Mouse (Mus musculus): ENCODE data around the gene Foxq1. TPM values are rescaled to one million over a fixed set of nuclear protein-coding genes. Genes with fewer than 3 reads are reported as not detected.

Foxq1 gene
- total RNA-seq, 4 experiments from 2014 or later = 2.3 to 2.5 (median 2.4) TPM

- no peak for DNase-seq (ENCODE audit: low spot score in 2 of 2)
These were observed 11.8 kb downstream of the Foxq1 start for GRCm38 (mm10) chr13:31567617-31568294.

GRCm38 (mm10) chr13:31572806-31573508 is 17.0 kb downstream of the Foxq1 start:
- no peak for DNase-seq (ENCODE audit: low spot score in 2 of 2)

- DNase-seq (ENCODE audit: low spot score in 2 of 2) = no peak
These were observed 18.7 kb downstream of the Foxq1 start for GRCm38 (mm10) chr13:31574627-31575026.

GRCm38 (mm10) chr13:31576696-31577095 is 20.8 kb downstream of the Foxq1 start:
- no peak for DNase-seq (ENCODE audit: low spot score in 2 of 2)

GRCm38 (mm10) chr13:31577576-31577975 is 21.6 kb downstream of the Foxq1 start:
- no peak for DNase-seq (ENCODE audit: low spot score in 2 of 2)

GRCm38 (mm10) chr13:31578389-31578788 is 22.5 kb downstream of the Foxq1 start:
- DNase-seq (ENCODE audit: low spot score in 2 of 2) = no peak

GRCm38 (mm10) chr13:31579866-31580265 is 23.9 kb downstream of the Foxq1 start:
- no peak for DNase-seq (ENCODE audit: low spot score in 2 of 2)

- no peak for DNase-seq (ENCODE audit: low spot score in 2 of 2)
These were observed 31.4 kb downstream of the Foxq1 start for GRCm38 (mm10) chr13:31587341-31587740.

GRCm38 (mm10) chr13:31599576-31599975 is 43.6 kb downstream of the Foxq1 start:
- DNase-seq (ENCODE audit: low spot score in 2 of 2) = no peak

- DNase-seq (ENCODE audit: low spot score in 2 of 2) = no peak
These were observed 48.0 kb downstream of the Foxq1 start for GRCm38 (mm10) chr13:31603964-31604363.

Other genes starting within 250 kb of the Foxq1 start
- gene A530084C06Rik, start 3.2 kb downstream of the Foxq1 start, total RNA-seq (2022) = 1 to 10 TPM in 2 of 4 experiments, under 1 TPM in 2; 0.47 to 1.1 (median 0.84) TPM
- gene Foxf2, start 69.7 kb downstream of the Foxq1 start, total RNA-seq (2022) = 1 to 10 TPM; 3.6 to 4.8 (median 4.7) TPM

All from layer of hippocampus, adult 8-10 months (tissue).